Mouse (Mus musculus): ENCODE measurements around the gene Nkiras1. TPM values are rescaled to one million over a fixed set of nuclear protein-coding genes. Genes with fewer than 3 reads are reported as not detected.
"Not testable (repeated sequence)": the region's sequence is repeated elsewhere in the genome, so short reads cannot be mapped to it uniquely, and the experiment has no call there.

Gene Nkiras1
- polyA plus RNA-seq, 1 experiment = 1.3 TPM

DNA sequence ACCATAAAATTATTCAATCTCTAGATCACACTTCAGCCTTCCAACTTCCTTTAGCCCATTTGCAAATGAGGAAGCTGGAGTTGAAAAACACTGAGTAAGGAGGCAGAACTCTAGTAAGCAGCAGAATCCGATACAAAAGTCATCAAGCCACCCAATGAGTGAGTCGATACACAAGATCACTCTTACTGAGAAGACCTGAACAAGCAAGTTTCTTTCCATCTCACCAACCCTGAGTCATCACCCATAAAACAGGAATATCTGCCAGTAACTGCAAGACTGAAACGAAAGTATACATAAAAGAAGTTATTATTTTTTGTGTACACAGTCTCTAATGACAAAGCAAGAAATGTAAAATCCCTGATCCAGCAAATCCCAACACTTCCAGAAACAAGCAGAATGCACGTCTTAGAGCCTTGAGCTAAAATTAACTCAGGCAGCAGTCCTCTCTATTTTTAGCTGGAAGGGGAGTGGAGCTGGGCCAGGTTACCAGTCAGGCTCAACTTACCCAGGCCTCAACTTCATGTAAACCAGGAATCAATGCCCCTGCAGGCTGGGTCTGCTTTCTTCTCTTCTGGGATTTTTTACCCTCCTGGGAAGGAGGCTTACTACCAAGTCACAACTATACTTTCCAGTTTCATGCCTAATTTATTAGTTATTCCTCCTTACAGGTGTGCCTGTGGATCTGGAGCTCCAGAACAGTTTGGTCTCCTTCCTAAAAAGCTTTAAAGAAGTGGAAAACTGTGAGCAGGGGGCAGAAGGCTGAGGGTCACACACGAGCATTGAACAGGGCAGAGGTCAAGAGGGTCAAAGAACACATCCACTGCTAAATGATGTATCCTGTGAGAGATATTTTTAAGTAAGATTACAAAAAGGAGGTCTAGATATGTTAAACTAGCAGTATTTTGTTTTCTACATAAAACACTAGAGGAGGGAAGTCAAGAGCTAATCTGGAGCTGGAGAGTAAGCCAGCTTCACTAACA is 36.7 kb upstream of the Nkiras1 start:
- TF ChIP-seq CTCF (IDR thresholded peaks at IDR 0.05; ENCODE audit: extremely low read depth, insufficient read depth, insufficient read length, insufficient replicate concordance) (no peak), POLR2A (IDR thresholded peaks at IDR 0.05; ENCODE audit: low read depth, low read length) (no peak)
- Histone ChIP-seq H3K4me1 (ENCODE audit: control insufficient read depth, insufficient read depth, insufficient read length) (peaks cover 5% of the 10 kb centered on the region), H3K27ac (ENCODE audit: insufficient read depth, low read length) (peak overlapping the region; percentile 36; the same call in 1 of the 2 replicates), H3K36me3 (ENCODE audit: control insufficient read depth, insufficient read depth, low read length) (no peaks in the 10 kb centered on the region), H3K27me3 (ENCODE audit: control insufficient read depth, insufficient read depth, low read length) (no peaks in the 10 kb centered on the region), H3K4me3 (ENCODE audit: extremely low read depth, insufficient read depth, insufficient read length) (no peak overlapping the region)
- WGBS = 25% methylated on average over 5 of the region's 5 CpGs
- DNase-seq (ENCODE audit: low read depth in 1 of 2, low spot score in 2 of 2) = no peak

DNA sequence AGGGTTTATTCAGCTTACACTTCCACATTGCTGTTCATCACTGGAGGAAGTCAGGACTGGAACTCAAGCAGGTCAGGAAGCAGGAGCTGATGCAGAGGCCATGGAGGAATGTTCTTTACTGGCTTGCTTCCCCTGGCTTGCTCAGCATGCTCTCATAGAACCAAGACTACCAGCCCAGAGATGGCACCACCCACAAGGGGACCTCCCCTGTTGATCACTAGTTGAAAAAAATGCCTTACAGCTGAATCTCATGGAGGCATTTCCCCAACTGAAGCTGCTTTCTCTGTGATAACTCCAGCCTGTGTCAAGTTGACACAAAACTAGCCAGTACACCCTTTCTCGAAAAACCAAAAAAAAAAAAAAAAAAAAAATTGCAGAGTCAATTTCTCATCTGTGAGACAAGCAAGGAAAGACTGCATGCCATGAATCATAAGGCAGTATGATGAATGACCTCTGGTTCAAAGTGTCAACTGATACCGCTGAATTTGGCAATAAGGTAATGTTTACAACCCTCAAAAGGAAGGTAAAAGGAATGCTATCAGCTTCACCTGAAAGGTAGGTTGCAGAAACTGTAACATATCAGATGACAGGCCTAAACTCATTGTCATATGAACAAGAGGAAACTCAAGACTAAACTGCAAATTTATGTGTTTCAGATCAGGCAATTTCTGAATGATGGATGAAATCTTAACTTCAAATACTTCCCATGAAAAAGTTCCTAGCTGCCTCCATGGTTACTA is 34.3 kb upstream of the Nkiras1 start:
- 84% methylated on average over 2 of the region's 2 CpGs for WGBS
- not testable (repeated sequence) for H3K36me3 ChIP-seq (ENCODE audit: control insufficient read depth, insufficient read depth, low read length); H3K4me1 ChIP-seq (ENCODE audit: control insufficient read depth, insufficient read depth, insufficient read length); H3K27ac ChIP-seq (ENCODE audit: insufficient read depth, low read length); DNase-seq (ENCODE audit: low read depth in 1 of 2, low spot score in 2 of 2); H3K27me3 ChIP-seq (ENCODE audit: control insufficient read depth, insufficient read depth, low read length); H3K4me3 ChIP-seq (ENCODE audit: extremely low read depth, insufficient read depth, insufficient read length)

DNA sequence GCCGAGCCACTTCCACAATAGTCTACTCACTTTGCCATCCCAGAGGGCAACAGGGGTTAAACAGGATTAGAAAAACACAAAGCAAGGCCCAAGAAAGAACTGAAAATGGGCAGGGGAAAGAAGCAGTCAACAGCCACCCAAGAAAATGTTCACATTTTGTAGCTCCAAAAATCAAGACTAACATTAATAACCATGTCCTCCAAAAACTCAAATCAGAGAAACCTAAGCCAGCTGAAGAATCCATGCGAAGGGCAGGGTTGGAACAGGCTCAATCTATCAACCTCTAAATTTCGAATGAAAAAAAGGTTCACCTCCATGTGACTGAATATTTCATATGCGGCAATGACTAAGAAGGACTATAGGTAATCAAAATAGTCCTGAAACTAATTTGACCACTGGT is 33.6 kb upstream of the Nkiras1 start:
- H3K4me3 ChIP-seq (ENCODE audit: extremely low read depth, insufficient read depth, insufficient read length) = no peak overlapping the region
- TF ChIP-seq POLR2A (IDR thresholded peaks at IDR 0.05; ENCODE audit: low read depth, low read length) (no peak), CTCF (IDR thresholded peaks at IDR 0.05; ENCODE audit: extremely low read depth, insufficient read depth, insufficient read length, insufficient replicate concordance) (no peak)
- WGBS = 77% methylated on average over 4 of the region's 4 CpGs
- no peak overlapping the region for H3K27ac ChIP-seq (ENCODE audit: insufficient read depth, low read length)
- no peaks in the 10 kb centered on the region for H3K36me3 ChIP-seq (ENCODE audit: control insufficient read depth, insufficient read depth, low read length)
- H3K4me1 ChIP-seq (ENCODE audit: control insufficient read depth, insufficient read depth, insufficient read length) = peaks cover 5% of the 10 kb centered on the region
- DNase-seq (ENCODE audit: low read depth in 1 of 2, low spot score in 2 of 2) = no peak
- no peaks in the 10 kb centered on the region for H3K27me3 ChIP-seq (ENCODE audit: control insufficient read depth, insufficient read depth, low read length)

DNA sequence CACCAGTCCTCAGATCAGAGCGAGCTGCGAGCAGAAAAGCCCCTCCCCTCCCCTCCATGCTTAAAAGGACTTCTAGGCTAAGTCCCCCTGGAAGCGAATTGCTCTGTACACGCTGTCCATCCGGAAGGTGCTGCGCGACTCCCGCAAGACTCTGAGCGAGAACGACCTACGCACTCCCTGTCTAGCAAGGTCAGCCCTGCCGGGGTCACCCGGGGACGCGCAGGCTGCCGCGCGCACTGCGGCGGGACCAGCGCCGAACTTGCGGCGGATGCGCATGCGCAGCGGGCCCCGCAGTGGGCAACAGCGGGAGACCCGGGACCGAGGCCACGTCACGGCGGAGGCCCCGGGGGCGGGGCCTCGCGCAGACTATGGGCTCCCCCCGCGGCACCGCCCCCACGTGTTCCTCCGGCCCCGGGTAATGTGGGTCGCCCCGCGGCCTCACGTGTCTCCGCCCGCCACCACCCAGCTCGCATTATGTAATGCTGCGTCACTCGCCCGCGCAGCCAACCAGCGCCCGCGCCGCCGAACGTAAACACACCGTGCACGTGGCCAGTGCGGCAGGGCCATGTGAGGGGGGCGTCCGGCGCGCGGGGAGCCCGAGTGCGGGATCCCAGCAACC is 32.7 kb upstream of the Nkiras1 start:
- no peaks in the 10 kb centered on the region for H3K36me3 ChIP-seq (ENCODE audit: control insufficient read depth, insufficient read depth, low read length)
- H3K27ac ChIP-seq (ENCODE audit: insufficient read depth, low read length) = peak overlapping the region; percentile 96
- 1% methylated on average over 62 of the region's 71 CpGs for WGBS
- H3K4me3 ChIP-seq (ENCODE audit: extremely low read depth, insufficient read depth, insufficient read length) = peak overlapping the region; percentile 97
- H3K4me1 ChIP-seq (ENCODE audit: control insufficient read depth, insufficient read depth, insufficient read length) = peaks cover 5% of the 10 kb centered on the region
- H3K27me3 ChIP-seq (ENCODE audit: control insufficient read depth, insufficient read depth, low read length) = no peaks in the 10 kb centered on the region
- peak; percentile 93 to 96 for DNase-seq (ENCODE audit: low read depth in 1 of 2, low spot score in 2 of 2)
- TF ChIP-seq POLR2A (IDR thresholded peaks at IDR 0.05; ENCODE audit: low read depth, low read length) (no peak), CTCF (IDR thresholded peaks at IDR 0.05; ENCODE audit: extremely low read depth, insufficient read depth, insufficient read length, insufficient replicate concordance) (no peak)

DNA sequence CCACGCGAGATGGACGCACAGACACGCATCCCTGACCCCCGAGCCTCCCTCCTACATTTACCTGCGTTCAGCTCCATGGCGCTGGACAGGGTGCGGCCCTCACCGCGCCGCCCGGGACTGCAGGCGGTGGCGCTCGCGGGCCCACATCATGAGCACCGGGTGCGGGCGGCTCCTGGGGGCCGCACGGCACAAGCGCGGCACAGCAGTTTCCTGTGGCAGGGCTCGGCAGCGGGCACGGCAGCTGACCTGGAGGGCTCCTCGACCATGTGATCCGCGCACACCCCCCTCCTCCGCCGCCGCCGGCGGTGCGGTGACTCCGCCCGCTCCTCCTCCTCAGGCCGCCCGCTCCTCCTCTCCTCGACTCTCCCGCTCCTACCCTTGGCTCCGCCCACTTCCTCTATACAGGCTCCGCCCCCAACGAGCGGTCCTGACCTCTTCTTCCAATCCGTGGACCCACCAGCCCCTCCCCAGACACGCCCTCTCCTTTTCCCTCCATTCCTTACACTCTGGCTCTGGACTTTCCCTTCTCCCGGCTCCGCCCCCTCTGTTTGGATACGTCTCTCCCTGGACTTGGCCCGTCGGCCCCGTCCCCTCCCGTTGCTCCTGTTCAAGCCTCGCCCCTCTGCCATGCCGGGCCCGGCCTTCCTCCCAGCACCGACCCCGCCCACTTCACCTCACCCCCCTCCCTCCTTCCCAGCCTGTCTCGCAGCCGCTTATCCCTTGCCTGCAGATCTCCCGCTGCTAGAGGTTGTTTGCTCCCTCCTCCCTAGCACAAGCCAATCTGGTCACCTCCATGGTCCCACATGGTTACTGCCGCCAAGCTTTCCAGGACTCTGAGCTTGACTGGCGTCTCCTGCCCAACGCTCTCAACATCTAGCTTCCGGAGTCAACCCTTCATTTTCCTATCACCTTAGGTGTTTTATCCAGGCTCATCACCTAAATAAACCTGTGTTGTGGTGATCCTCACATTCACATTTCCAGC is 31.9 kb upstream of the Nkiras1 start, which contains the start of gene Nr1d2:
Gene Nr1d2 (minus strand): TSS at position 378 of the 982 bp plus-strand sequence.
- H3K27ac ChIP-seq (ENCODE audit: insufficient read depth, low read length) = peak within 1 kb of the TSS; percentile 96
- H3K4me1 ChIP-seq (ENCODE audit: control insufficient read depth, insufficient read depth, insufficient read length) = peaks cover 5% of the 10 kb centered on the region
- peak; percentile 88 to 94 for DNase-seq (ENCODE audit: low read depth in 1 of 2, low spot score in 2 of 2)
- TF ChIP-seq CTCF (IDR thresholded peaks at IDR 0.05; ENCODE audit: extremely low read depth, insufficient read depth, insufficient read length, insufficient replicate concordance) (no peak), POLR2A (IDR thresholded peaks at IDR 0.05; ENCODE audit: low read depth, low read length) (no peak)
- peak within 1 kb of the TSS; percentile 97 for H3K4me3 ChIP-seq (ENCODE audit: extremely low read depth, insufficient read depth, insufficient read length)
- WGBS = 2% methylated on average over 57 of the region's 66 CpGs
- no peaks in the 10 kb centered on the region for H3K27me3 ChIP-seq (ENCODE audit: control insufficient read depth, insufficient read depth, low read length)
- H3K36me3 ChIP-seq (ENCODE audit: control insufficient read depth, insufficient read depth, low read length) = no peaks in the 10 kb centered on the region

- Histone ChIP-seq H3K4me1 (ENCODE audit: control insufficient read depth, insufficient read depth, insufficient read length) (peaks cover 2% of the 10 kb centered on the region), H3K27me3 (ENCODE audit: control insufficient read depth, insufficient read depth, low read length) (no peaks in the 10 kb centered on the region), H3K4me3 (ENCODE audit: extremely low read depth, insufficient read depth, insufficient read length) (no peak overlapping the region), H3K27ac (ENCODE audit: insufficient read depth, low read length) (no peak overlapping the region), H3K36me3 (ENCODE audit: control insufficient read depth, insufficient read depth, low read length) (no peaks in the 10 kb centered on the region)
- DNase-seq (ENCODE audit: low read depth in 1 of 2, low spot score in 2 of 2) = no peak
- WGBS = 69% methylated on average over 7 of the region's 7 CpGs
- TF ChIP-seq CTCF (IDR thresholded peaks at IDR 0.05; ENCODE audit: extremely low read depth, insufficient read depth, insufficient read length, insufficient replicate concordance) = no peak
- no peak for TF ChIP-seq POLR2A (IDR thresholded peaks at IDR 0.05; ENCODE audit: low read depth, low read length)
Measured at GRCm38 (mm10) chr14:18240132-18240531, 30.8 kb upstream of the Nkiras1 start.

Data from spleen, adult 2 months (tissue).